Mouse (Mus musculus): ENCODE measurements around the gene Tprg. TPM values are rescaled to one million over a fixed set of nuclear protein-coding genes. Genes with fewer than 3 reads are reported as not detected.

Gene Tprg
- total and polyA plus RNA-seq, 2 experiments from 2014 or later: 0.18 TPM; not detected in 1

GRCm38 (mm10) chr16:25254646-25255045 lies 32.0 kb upstream of the Tprg start:
- Histone ChIP-seq H3K9ac (replicated peaks; ENCODE audit: low read depth, low read length) (no peak overlapping the region), H3K9me3 (replicated peaks; ENCODE audit: control insufficient read depth, low read length) (no peaks in the 10 kb centered on the region), H3K27me3 (ENCODE audit: control insufficient read depth, insufficient read depth, low read length) (no peaks in the 10 kb centered on the region), H3K27ac (ENCODE audit: low read depth) (no peak overlapping the region), H3K4me2 (ENCODE audit: low read depth, low read length) (no peak overlapping the region), H3K4me3 (ENCODE audit: low read depth, low read length) (no peak overlapping the region), H3K36me3 (replicated peaks; ENCODE audit: control insufficient read depth, insufficient read depth, low read length) (no peaks in the 10 kb centered on the region), H3K4me1 (ENCODE audit: control insufficient read depth, insufficient read depth) (no peaks in the 10 kb centered on the region)
- WGBS: 70% methylated on average over 6 of the region's 6 CpGs
- ATAC-seq (ENCODE audit: insufficient read depth, low read depth) (no peak), DNase-seq (ENCODE audit: low spot score) (no peak)
- TF ChIP-seq CTCF (IDR thresholded peaks at IDR 0.05; ENCODE audit: low read depth): no peak
- TF ChIP-seq EP300 (IDR thresholded peaks at IDR 0.05; ENCODE audit: low read depth): no peak

GRCm38 (mm10) chr16:25255186-25255585 lies 31.4 kb upstream of the Tprg start:
- Histone ChIP-seq H3K4me2 (ENCODE audit: low read depth, low read length) (peak overlapping the region; percentile 4; the same call in 1 of the 2 replicates), H3K4me3 (ENCODE audit: low read depth, low read length) (no peak overlapping the region), H3K27ac (ENCODE audit: low read depth) (no peak overlapping the region), H3K36me3 (replicated peaks; ENCODE audit: control insufficient read depth, insufficient read depth, low read length) (no peaks in the 10 kb centered on the region), H3K27me3 (ENCODE audit: control insufficient read depth, insufficient read depth, low read length) (no peaks in the 10 kb centered on the region), H3K4me1 (ENCODE audit: control insufficient read depth, insufficient read depth) (no peaks in the 10 kb centered on the region), H3K9me3 (replicated peaks; ENCODE audit: control insufficient read depth, low read length) (no peaks in the 10 kb centered on the region), H3K9ac (replicated peaks; ENCODE audit: low read depth, low read length) (no peak overlapping the region)
- no peak for ATAC-seq (ENCODE audit: insufficient read depth, low read depth)
- 62% methylated on average over 11 of the region's 11 CpGs for WGBS
- TF ChIP-seq EP300 (IDR thresholded peaks at IDR 0.05; ENCODE audit: low read depth): no peak
- TF ChIP-seq CTCF (IDR thresholded peaks at IDR 0.05; ENCODE audit: low read depth): no peak
- DNase-seq (ENCODE audit: low spot score): no peak

- DNase-seq (ENCODE audit: low spot score) (no peak), ATAC-seq (ENCODE audit: insufficient read depth, low read depth) (no peak)
- 76% methylated on average over 8 of the region's 8 CpGs for WGBS
- Histone ChIP-seq H3K27ac (ENCODE audit: low read depth) (no peak overlapping the region), H3K9me3 (replicated peaks; ENCODE audit: control insufficient read depth, low read length) (no peaks in the 10 kb centered on the region), H3K4me1 (ENCODE audit: control insufficient read depth, insufficient read depth) (no peaks in the 10 kb centered on the region), H3K9ac (replicated peaks; ENCODE audit: low read depth, low read length) (no peak overlapping the region), H3K36me3 (replicated peaks; ENCODE audit: control insufficient read depth, insufficient read depth, low read length) (no peaks in the 10 kb centered on the region), H3K27me3 (ENCODE audit: control insufficient read depth, insufficient read depth, low read length) (no peaks in the 10 kb centered on the region), H3K4me3 (ENCODE audit: low read depth, low read length) (no peak overlapping the region), H3K4me2 (ENCODE audit: low read depth, low read length) (no peak overlapping the region)
- TF ChIP-seq CTCF (IDR thresholded peaks at IDR 0.05; ENCODE audit: low read depth) (no peak), EP300 (IDR thresholded peaks at IDR 0.05; ENCODE audit: low read depth) (no peak)
Observed at GRCm38 (mm10) chr16:25255603-25256260, 30.9 kb upstream of the Tprg start.

- Histone ChIP-seq H3K9ac (replicated peaks; ENCODE audit: low read depth, low read length) (no peak overlapping the region), H3K4me1 (ENCODE audit: control insufficient read depth, insufficient read depth) (no peaks in the 10 kb centered on the region), H3K4me3 (ENCODE audit: low read depth, low read length) (no peak overlapping the region), H3K4me2 (ENCODE audit: low read depth, low read length) (no peak overlapping the region), H3K27me3 (ENCODE audit: control insufficient read depth, insufficient read depth, low read length) (0 out of 2 replicates have a peak, but pooled peaks cover 4% of the 10 kb centered on the region), H3K9me3 (replicated peaks; ENCODE audit: control insufficient read depth, low read length) (no peaks in the 10 kb centered on the region), H3K27ac (ENCODE audit: low read depth) (no peak overlapping the region), H3K36me3 (replicated peaks; ENCODE audit: control insufficient read depth, insufficient read depth, low read length) (no peaks in the 10 kb centered on the region)
- no peak for DNase-seq (ENCODE audit: low spot score)
- 76% methylated on average over 5 of the region's 5 CpGs for whole genome bisulfite sequencing
- no peak for ATAC-seq (ENCODE audit: insufficient read depth, low read depth)
- TF ChIP-seq CTCF (IDR thresholded peaks at IDR 0.05; ENCODE audit: low read depth) (no peak), EP300 (IDR thresholded peaks at IDR 0.05; ENCODE audit: low read depth) (no peak)
Observed at GRCm38 (mm10) chr16:25262306-25262705, 24.3 kb upstream of the Tprg start.

GRCm38 (mm10) chr16:25262965-25263364 lies 23.7 kb upstream of the Tprg start:
- Histone ChIP-seq H3K27ac (ENCODE audit: low read depth) (no peak overlapping the region), H3K4me3 (ENCODE audit: low read depth, low read length) (no peak overlapping the region), H3K9me3 (replicated peaks; ENCODE audit: control insufficient read depth, low read length) (no peaks in the 10 kb centered on the region), H3K9ac (replicated peaks; ENCODE audit: low read depth, low read length) (no peak overlapping the region), H3K27me3 (ENCODE audit: control insufficient read depth, insufficient read depth, low read length) (0 out of 2 replicates have a peak, but pooled peaks cover 4% of the 10 kb centered on the region), H3K36me3 (replicated peaks; ENCODE audit: control insufficient read depth, insufficient read depth, low read length) (no peaks in the 10 kb centered on the region), H3K4me1 (ENCODE audit: control insufficient read depth, insufficient read depth) (no peaks in the 10 kb centered on the region), H3K4me2 (ENCODE audit: low read depth, low read length) (no peak overlapping the region)
- DNase-seq (ENCODE audit: low spot score) (peak; percentile 24), ATAC-seq (ENCODE audit: insufficient read depth, low read depth) (peak; percentile 74)
- WGBS: 26% methylated on average over 4 of the region's 4 CpGs
- TF ChIP-seq CTCF (IDR thresholded peaks at IDR 0.05; ENCODE audit: low read depth): no peak
- no peak for TF ChIP-seq EP300 (IDR thresholded peaks at IDR 0.05; ENCODE audit: low read depth)
